Mouse (Mus musculus) spleen, postnatal 36 days (tissue): ENCODE measurements around the gene Ghitm.

Source experiments
- DNase-seq, 2 experiments: peaks; one replicate each; pipeline ENCODE4 v3.0.0; 2022; ENCODE audit warnings: low spot score in 2 of 2, mixed read lengths in 1 of 2

Gene Ghitm

GRCm38 (mm10) chr14:37104747-37105146 lies 30.3 kb downstream of the Ghitm start:
- DNase-seq = no peak

GRCm38 (mm10) chr14:37102484-37102883 lies 32.6 kb downstream of the Ghitm start:
- DNase-seq = no peak

GRCm38 (mm10) chr14:37101531-37101930 lies 33.5 kb downstream of the Ghitm start:
- DNase-seq = no peak

GRCm38 (mm10) chr14:37097956-37098530 lies 37.0 kb downstream of the Ghitm start, which contains the start of gene Cdhr1:
Gene Cdhr1 (minus strand): TSS chr14:37098347.
- no peak for DNase-seq

GRCm38 (mm10) chr14:37095556-37095955 lies 39.5 kb downstream of the Ghitm start:
- DNase-seq = no peak

- no peak for DNase-seq
Measured at GRCm38 (mm10) chr14:37094436-37094835, 40.6 kb downstream of the Ghitm start.

GRCm38 (mm10) chr14:37083755-37084154 lies 51.3 kb downstream of the Ghitm start:
- no peak for DNase-seq

- DNase-seq = no peak
Measured at GRCm38 (mm10) chr14:37080724-37081123, 54.3 kb downstream of the Ghitm start.
